Mouse (Mus musculus): ENCODE results near the gene Itgam. TPM values are rescaled to one million over a fixed set of nuclear protein-coding genes. Genes with fewer than 3 reads are reported as not detected.

The Itgam gene
- total RNA-seq, 2 experiments from 2014 or later, result 4.9 to 6.9 TPM

DNA sequence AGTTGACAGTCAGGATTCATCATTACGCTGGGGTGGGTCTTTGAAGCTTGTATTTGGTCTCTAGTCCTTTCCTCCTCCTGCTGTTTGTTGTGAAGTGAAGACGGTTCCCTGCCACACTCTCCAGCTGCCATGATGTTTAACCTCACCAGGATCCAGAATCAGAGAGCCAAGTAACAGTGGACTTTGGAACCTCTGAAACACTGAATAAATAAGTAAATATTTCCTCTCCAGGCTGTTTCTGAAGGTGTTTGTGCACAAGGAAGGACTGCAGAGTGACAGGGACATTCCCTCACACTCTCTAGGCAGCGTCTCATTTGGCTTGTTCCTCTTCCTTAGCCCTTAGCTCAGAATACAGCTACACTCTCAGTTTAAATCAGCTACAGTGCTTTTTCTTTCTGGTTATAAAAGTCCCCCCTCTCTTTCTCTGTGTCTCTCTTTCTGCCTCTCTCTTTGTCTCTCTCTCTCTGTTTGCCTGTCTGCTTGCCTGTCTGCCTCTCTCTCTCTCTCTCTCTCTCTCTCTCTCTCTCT, 5.5 kb upstream of the Itgam start:
- DNase-seq (ENCODE audit: low spot score in 2 of 2), result no peak

DNA sequence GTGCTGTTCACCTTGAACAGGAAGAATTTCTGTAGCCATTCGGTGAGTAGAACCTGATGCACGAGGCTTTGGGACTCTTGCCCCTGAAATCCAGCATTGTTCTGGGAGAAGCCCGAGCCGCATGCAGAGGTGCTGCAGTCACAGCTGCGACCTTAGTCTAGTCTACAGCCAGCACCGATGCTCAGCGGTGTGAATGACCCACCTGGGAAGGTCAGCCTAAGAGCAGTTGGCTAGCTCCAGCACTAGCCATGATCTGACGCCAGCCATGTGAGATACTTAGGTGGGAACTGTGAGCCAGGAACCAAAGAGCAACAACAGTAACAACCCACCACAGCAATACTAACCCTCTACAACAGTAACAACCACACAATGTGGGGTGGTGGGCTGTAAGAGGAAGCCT, 4.6 kb upstream of the Itgam start:
- no peak for DNase-seq (ENCODE audit: low spot score in 2 of 2)

DNA sequence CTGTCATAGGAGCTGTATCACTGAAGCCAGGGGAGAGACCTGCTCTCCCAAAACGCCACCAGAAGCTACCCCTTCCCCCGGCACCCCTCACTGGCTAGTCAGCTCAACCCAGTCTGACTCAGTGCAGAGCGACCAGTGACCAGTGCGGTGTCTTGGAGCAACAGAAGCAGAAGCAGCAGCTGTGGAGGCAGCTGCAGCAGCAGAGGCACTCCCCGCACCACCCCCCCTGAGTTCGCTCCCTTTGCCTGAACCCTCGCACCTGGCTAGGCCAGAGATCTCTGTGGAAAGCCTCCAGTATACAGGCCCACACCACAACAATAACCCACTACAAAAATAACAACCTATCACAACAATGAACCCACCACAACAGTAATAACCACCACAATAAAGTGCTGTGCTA, 3.9 kb upstream of the Itgam start:
- no peak for DNase-seq (ENCODE audit: low spot score in 2 of 2)

DNA sequence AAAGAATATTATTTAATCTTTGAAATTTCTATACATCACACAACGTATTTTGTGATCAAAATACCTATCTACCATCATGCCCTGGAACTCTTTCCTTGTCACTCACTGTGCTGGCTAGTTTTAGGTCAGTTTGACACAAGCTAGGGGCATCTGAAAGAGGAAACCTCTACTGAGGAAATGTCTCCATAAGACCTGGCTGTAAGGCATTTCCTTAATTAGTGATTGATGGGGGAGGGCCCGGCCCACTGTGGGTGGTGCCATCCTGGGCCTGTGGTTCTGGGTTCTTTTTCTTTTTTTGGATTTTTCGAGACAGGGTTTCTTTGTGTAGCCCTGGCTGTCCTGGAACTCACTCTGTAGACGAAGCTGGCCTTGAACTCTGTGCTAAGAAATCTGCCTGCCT, 3.3 kb upstream of the Itgam start:
- DNase-seq (ENCODE audit: low spot score in 2 of 2), result no peak

DNA sequence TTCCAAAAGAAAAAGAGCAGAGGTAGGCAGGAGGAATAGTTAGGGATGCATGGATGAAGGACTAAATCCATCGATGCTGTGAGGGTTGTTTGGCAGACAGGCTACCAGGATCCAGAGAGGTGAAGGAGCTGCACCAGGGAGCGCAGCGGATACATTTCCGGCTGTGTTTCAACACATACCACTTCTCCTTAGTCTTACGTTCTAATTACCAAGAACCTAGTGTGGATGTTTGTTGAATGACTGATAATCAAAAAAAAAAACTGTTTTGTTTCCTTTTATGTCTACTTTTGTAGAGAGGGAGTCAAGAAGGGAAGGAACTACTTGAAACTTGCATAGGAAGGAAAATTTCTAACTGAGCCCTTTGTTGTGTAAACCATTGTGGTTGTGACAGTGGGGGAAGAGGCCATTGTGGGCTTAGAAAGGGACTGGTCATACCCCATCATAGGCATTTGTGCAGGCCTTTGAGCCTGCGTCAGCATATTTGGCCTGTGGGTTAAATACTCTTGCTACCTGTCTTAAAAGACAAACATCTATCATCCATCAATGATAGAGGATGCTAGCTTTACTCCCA, 856 bp downstream of the Itgam start:
- DNase-seq (ENCODE audit: low spot score in 2 of 2), result no peak

DNA sequence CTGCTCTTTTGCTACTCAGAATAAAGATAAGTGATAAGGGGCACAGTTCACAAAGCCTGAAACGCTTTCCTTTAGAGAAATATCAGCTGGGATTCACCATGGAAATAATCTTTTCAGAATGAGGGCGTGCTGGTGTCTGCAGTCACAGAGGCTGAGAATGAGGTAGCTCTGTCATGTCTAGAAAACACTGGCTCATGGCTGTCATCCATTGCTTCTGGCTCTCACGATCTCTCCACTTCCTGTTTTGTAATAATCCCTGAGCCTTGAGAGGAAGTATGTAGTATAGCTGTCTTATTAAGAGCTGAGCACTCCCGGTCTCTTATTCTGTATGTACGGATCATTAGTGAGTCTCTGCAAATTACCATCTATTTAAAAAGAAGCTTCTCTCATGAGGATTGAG, 3.1 kb downstream of the Itgam start:
- no peak for DNase-seq (ENCODE audit: low spot score in 2 of 2)

DNA sequence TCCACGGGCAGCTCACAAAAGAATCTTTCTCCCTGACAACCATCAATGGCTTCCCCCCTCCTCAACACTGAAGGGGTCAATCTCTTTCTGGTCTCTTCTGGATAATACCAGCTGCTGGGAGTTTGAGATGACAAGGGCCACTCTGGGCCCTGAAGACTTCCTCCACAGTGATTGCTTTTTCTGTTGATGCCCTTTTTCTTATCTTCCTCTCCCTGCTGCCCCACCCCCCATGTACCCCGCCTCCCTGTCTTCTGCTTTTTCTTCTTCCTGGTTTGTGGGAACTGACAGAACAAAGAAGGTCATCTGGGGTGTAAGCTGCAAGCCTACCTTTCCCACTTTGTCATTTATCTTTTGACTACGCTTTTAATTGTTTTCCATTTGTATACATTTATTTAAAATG, 5.4 kb downstream of the Itgam start:
- no peak for DNase-seq (ENCODE audit: low spot score in 2 of 2)

DNA sequence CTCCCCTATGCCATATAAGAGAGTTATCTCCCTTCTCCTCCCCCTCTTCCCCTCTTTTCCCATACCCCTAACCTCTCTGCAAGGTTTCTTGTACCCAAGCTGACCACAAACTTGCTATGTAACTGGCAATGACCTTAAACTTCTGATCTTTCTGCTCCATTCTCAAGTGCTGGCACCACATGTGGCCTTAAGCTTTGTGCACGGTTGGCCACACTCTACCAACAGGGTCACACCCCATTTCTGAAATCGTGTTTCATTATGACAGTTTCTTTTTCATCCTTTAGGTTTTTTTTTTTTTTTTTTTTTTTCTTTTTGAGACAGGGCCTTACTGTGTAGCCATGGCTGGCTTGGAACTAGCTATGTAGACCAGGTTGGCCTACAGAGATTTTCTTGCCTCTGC, 7.4 kb downstream of the Itgam start:
- DNase-seq (ENCODE audit: low spot score in 2 of 2), result no peak

DNA sequence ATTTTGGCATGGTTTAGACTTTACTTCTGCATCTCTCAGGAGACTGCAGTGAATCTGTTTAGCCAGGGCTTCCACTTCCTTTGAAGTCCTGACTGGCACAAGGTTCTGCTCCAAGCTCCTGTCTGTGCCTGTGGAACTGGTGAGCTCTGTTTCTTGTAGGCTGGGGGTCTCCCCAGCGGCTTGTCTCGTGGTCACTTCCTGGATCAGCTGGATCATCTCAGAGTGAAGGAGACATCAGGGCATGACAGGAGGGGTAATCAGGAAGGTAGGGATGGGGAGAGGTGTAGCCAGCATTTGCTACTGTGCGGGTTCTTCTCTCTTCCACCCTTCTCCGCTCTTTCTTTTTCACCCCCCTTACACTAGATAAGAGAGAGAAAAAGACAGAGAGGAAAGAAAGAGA, 9.4 kb downstream of the Itgam start:
- no peak for DNase-seq (ENCODE audit: low spot score in 2 of 2)

DNA sequence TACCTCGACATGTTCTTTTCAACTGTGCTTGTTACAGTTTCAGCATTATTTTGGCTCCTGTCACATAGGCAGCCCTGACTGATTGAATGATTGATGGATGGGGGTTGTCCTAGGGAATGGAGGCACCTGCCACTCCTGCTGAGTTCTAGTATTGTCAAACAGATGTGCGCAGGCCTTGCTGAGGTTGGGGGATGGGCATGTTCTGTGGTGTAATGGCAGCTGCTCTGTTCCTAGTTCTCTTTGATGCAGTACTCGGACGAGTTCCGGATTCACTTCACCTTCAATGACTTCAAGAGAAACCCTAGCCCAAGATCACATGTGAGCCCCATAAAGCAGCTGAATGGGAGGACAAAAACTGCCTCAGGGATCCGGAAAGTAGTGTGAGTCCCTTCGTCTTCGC, 17.6 kb downstream of the Itgam start:
- DNase-seq (ENCODE audit: low spot score in 2 of 2), result no peak

DNA sequence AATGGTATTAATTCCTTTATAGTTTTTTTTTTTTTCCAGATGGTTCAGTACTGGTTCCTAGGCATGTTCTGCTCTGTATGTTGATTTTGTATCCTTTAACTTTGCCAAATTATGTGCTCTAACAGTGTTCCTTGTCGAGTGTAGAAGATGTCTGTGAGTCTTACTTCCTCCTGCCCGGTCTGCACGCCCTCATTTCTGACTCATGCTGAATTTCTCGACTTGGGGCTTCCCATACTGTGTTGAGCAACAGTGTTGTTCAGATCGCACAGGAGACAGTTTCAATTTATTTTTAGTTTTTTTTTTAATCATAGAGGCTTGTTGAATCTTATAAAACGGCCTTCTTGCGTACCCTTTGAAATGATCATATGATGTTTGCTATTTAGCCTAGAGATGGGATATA, 26.7 kb downstream of the Itgam start:
- no peak for DNase-seq (ENCODE audit: low spot score in 2 of 2)

DNA sequence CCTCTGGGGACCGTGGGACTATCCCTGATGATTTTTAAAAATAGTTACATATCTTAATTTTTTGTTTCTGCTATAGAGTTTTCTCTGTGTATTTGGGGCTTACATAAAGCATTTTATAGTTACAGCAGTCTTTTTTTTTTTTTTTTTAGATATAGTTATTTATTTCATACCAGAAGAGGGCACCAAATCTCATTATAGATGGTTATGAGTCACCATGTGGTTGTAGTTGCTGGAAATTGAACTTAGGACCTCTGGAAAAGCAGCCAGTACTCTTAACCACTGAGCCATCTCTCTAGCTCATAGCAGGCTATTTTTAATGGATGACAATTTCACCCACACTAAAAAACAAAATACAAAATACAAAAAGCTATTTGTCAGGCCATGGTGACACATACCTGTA, 35.7 kb downstream of the Itgam start:
- DNase-seq (ENCODE audit: low spot score in 2 of 2), result no peak

DNA sequence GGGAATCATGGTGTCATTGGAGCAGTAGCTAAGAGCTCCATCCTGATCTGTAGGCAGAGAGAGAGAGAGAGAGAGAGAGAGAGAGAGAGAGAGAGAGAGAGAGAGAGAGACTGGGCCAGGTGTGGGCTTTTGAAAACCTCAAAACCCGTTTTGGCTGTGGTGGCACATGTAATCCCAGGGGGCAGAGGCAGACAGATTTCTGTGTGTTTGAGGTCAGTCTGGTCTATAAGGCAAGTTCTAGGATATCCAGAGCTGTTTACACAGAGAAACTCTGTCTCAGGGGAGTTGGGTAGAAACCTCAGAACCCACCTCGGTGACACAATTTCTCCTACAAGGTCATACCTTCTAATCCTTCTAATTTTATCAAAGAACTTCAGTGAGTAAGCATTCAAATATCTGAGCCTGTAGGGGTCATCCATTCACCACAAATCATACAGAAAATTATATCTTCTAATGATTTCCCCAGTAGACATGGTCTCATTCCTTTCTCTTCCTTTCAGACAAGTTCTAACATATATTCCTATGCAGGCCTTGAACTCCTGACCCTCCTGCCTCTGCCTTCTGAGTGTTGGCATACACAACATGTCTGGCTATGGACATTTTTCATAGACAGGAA, 38.4 kb downstream of the Itgam start:
- DNase-seq (ENCODE audit: low spot score in 2 of 2), result no peak

DNA sequence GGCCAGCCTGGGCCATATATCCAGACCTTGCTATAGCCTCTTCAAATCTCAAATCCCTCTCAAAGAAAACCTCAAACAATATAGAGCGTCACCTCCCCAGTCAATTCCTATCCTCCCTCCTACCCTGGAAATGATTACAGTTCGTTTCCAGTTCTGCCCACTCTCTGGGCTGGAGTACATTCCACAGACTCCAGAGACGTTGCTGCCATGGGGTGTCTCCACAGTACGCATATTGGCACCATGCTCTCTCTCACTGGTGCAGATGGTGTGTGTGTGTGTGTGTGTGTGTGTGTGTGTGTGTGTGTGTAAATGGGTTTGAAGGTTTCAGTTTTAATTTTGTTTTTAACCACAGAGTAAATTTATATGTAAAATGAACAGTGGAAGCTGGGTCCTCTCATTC, 42.8 kb downstream of the Itgam start:
- DNase-seq (ENCODE audit: low spot score in 2 of 2), result no peak

DNA sequence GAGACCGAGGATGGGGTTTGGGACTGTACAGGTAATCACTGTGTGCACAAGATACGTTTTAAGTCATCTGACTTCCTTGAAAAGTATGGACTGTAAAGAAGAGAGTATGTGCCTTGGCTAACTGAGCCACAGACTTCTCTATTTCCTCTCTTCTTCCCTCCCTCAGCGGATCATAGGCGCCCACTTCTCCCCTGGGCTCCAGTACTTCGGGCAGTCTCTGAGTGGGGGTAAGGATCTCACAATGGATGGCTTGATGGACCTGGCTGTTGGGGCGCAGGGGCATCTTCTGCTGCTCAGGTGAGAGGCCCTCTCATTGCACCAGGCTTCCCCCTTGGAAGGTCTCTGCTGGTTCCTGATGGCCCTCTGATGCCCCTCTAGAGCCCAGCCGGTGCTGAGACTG, 45.0 kb downstream of the Itgam start:
- DNase-seq (ENCODE audit: low spot score in 2 of 2), result no peak

DNA sequence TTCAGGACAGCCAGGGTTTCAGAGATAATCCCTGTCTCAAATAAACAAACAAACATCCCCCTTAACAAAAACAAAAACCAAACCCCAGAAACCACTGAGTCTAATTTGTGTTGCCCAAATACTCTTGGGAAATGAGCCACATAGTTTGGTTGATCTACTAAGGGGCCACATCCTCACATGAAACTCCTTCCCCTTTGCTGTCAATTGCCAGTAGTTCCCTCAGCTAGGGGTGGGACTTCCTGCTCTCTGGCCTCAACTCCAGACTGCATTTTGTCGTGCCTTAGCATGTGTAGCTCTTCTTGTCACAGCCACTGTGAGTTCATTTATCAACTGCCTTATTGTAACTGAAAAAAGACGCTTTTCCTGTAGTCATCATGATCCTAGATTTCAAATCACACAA, 47.9 kb downstream of the Itgam start:
- no peak for DNase-seq (ENCODE audit: low spot score in 2 of 2)

DNA sequence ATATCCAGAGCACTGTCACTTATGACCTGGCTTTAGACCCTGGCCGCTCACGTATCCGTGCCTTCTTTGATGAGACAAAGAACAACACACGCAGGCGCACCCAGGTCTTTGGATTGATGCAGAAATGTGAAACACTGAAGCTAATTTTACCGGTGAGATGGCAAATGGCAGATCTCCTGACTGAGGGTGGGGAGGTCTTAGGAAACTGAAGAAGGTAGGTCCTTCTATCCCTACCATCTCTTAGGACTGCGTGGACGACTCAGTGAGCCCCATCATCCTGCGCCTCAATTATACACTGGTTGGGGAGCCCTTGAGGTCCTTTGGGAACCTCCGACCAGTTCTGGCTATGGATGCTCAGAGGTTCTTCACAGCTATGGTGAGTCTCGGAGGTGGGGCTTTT, 49.7 kb downstream of the Itgam start:
- DNase-seq (ENCODE audit: low spot score in 2 of 2), result no peak

DNA sequence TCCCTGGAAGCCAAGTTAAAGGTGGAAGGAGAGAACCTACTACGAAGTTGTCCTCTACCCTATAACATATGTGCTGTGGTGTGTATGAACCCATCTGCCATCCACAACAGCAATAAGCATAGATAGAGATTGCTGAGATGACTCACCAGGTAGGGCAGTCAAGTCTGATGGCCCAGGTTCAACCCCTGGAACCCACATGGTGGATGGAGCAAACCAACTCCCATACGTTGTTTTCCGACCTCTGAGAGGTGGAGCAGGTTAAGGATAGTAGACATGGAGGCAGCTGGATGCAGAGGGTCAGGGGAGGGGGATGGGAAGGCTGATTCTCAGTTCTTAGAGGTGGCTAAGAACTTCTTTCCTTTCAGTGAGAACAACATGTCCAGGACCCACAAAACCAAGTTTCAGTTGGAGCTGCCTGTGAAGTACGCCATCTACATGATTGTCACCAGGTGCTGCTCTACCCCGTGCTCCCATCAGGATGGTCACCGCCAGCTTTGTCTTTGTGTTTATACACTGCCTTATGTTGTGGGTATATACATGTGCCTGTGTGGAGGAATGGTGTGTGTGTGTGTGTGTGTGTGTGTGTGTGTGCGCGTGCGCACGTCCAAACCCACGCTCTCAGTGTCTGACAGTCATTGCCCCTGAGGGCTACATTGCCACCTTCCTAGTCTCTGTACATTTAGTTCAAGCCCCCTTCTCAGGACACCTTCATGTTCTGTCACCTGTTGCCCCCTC, 52.1 kb downstream of the Itgam start:
- DNase-seq (ENCODE audit: low spot score in 2 of 2), result no peak

DNA sequence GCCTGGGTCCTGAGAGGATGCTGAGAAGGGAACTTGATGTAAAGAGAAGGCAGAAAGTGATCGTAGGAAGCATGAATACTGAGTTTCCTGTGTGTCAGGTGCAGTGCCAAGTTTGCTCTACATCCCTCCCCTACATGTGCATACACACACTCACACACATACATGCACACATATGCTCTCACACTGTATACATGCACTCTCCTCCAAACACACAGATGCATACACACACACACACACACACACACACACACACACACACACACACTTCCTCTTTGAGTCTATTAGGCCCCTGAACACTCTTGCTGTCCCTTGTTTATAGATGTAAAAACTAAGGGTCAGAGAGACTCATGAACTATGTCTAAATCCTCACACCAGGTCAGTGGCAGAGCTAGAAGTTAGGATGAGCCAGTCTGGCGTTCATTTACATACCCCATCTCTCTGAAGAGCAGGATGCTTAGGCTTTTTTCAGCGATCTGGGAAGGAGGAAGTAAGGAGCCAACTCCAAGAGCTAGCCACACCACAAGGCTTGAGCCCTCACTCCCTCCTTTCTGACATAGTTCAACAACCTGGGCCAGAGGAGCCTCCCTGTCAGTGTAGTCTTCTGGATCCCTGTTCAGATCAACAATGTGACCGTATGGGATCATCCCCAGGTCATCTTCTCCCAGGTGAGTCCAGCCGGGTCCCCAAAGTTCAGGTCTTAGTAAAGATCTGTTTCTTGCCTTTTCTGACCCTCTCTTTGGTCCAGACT, 52.9 kb downstream of the Itgam start:
- no peak for DNase-seq (ENCODE audit: low spot score in 2 of 2)

DNA sequence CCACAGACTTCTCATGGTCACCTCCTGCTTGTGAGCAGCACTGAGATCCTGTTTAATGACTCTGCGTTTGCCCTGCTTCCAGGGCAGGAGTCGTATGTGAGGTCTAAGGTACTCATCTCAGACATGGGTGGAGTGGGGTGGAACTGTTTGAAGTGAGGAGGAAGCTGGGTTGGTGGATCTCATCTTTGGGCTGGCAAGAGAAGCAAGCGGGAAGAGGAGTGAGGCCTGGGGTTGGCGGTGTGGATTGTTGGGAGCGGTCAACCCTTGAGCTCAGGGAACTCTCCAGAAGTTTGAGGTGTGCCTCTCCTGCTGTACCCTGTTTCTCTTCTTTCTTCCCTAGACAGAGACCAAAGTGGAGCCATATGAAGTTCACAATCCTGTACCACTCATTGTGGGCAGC, 54.0 kb downstream of the Itgam start:
- no peak for DNase-seq (ENCODE audit: low spot score in 2 of 2)

DNA sequence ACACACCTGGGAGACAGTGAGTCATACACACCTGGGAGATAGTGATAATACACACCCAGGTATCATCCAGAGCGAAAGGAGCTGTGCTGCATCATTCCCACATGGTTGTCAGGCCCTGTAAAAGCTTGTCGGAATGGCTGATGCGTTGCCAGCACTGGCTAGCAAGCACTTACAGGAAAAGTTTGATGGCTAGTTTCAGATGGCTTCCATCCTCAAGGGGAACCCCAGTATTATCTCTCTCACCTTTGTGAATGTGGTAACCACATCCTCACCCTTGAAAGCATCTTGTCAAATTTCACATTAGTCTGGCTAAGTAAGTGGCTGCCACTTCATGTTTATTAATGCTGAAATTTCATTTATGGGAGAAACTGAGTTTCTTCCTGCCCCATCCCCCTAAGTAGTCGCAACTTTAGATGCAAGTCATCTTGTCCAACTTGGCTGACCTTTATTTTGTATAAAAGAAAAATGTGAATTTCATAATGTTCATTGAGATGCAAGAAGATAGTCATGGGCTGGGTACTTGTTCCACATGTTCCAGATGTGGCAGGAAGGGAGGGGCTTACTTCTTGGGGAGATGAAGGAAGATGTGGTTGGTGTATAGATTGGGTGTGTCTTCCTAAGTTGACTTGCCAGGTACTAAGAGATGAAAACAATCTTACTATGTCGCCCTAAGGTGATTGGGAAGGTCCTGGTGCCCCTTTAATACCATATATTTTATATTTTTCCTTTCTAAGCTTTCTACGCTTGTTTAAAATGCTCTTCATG, 57.5 kb downstream of the Itgam start:
- no peak for DNase-seq (ENCODE audit: low spot score in 2 of 2)
